Mouse (Mus musculus) c-Kit-negative CD71-positive TER-119-positive erythroid progenitor cells, embryonic 14.5 days (primary cell): ENCODE measurements around the gene Crygc.
"Not testable (repeated sequence)": the region's sequence is repeated elsewhere in the genome, so short reads cannot be mapped to it uniquely, and the experiment has no call there.

Experiments used
- DNase-seq: peaks from one replicate; pipeline ENCODE4 v3.0.0-alpha.2; 2013; ENCODE audit warnings: low read depth, low spot score

Gene Crygc

GRCm38 (mm10) chr1:65063352-65063751 lies 10.1 kb downstream of the Crygc start, which contains the start of gene Crygd:
TSS of gene Crygd (minus strand) at chr1:65063452.
- no peak for DNase-seq

- DNase-seq = no peak
These were observed 21.3 kb downstream of the Crygc start for GRCm38 (mm10) chr1:65052140-65052539.

- DNase-seq = no peak
These were observed 21.8 kb downstream of the Crygc start for GRCm38 (mm10) chr1:65051696-65052095.

- not testable (repeated sequence) for DNase-seq
These were observed 22.5 kb downstream of the Crygc start, which contains the start of gene Cryge for GRCm38 (mm10) chr1:65050952-65051351. TSS of gene Cryge (minus strand) at chr1:65051149.

GRCm38 (mm10) chr1:65048781-65049180 lies 24.7 kb downstream of the Crygc start:
- DNase-seq = no peak

- DNase-seq = no peak
These were observed 26.9 kb downstream of the Crygc start for GRCm38 (mm10) chr1:65046401-65047109.

GRCm38 (mm10) chr1:65043433-65043832 lies 30.1 kb downstream of the Crygc start:
- no peak for DNase-seq

- DNase-seq = no peak
These were observed 31.7 kb downstream of the Crygc start for GRCm38 (mm10) chr1:65041837-65042236.

GRCm38 (mm10) chr1:65040806-65041205 lies 32.7 kb downstream of the Crygc start:
- no peak for DNase-seq

GRCm38 (mm10) chr1:65039679-65040078 lies 33.8 kb downstream of the Crygc start:
- DNase-seq = no peak

- no peak for DNase-seq
These were observed 35.9 kb downstream of the Crygc start for GRCm38 (mm10) chr1:65037542-65037941.

GRCm38 (mm10) chr1:65035513-65035912 lies 38.0 kb downstream of the Crygc start:
- no peak for DNase-seq

GRCm38 (mm10) chr1:65032641-65033040 lies 40.8 kb downstream of the Crygc start, which contains the start of gene Akr1cl:
TSS of gene Akr1cl (minus strand) at chr1:65032759.
- DNase-seq = no peak

- no peak for DNase-seq
These were observed 45.3 kb downstream of the Crygc start for GRCm38 (mm10) chr1:65028206-65028605.
